In genomic region chr2:49583311-49583710, GRCm38 (mm10) we compare ENCODE assay signal across 36 mouse cellular contexts. TPM values are rescaled to one million over a fixed set of nuclear protein-coding genes. Genes with fewer than 3 reads are reported as not detected.
"Had no signal": no experiment of that assay in that cellular context is flagged by ENCODE, and none has a peak within 500 bp of the region (broad histone marks: within the 10 kb centered on the region; RNA-seq: fewer than 3 reads in every experiment).

No protein-coding gene starts in this region.

- H3K9ac ChIP-seq: limb, embryonic 12.5 days; limb, embryonic 13.5 days; limb, embryonic 15.5 days; liver, embryonic 12.5 days; liver, embryonic 13.5 days; liver, embryonic 14.5 days; liver, embryonic 15.5 days; liver, postnatal 0 days; lung, embryonic 14.5 days; lung, embryonic 15.5 days; midbrain, embryonic 12.5 days; midbrain, embryonic 13.5 days; midbrain, embryonic 15.5 days; neural tube, embryonic 12.5 days; neural tube, embryonic 13.5 days had no signal

- H3K4me3 ChIP-seq: limb, embryonic 10.5 days; limb, embryonic 12.5 days; limb, embryonic 13.5 days; limb, embryonic 15.5 days; liver, embryonic 12.5 days; liver, embryonic 13.5 days; liver, embryonic 15.5 days; lung, embryonic 15.5 days; megakaryocyte, embryonic 14.5 days; midbrain, embryonic 10.5 days; midbrain, embryonic 12.5 days; midbrain, embryonic 13.5 days; midbrain, embryonic 15.5 days; myocyte; neural tube, embryonic 12.5 days; neural tube, embryonic 13.5 days had no signal

- H3K4me1 ChIP-seq: limb, embryonic 12.5 days; limb, embryonic 13.5 days; limb, embryonic 15.5 days; liver, embryonic 12.5 days; liver, embryonic 13.5 days; liver, embryonic 15.5 days; lung, embryonic 15.5 days; megakaryocyte, embryonic 14.5 days; midbrain, embryonic 10.5 days; midbrain, embryonic 12.5 days; midbrain, embryonic 13.5 days; midbrain, embryonic 15.5 days; neural tube, embryonic 12.5 days; neural tube, embryonic 13.5 days had no signal

- H3K36me3 ChIP-seq: limb, embryonic 10.5 days; limb, embryonic 12.5 days; limb, embryonic 13.5 days; limb, embryonic 15.5 days; liver, embryonic 12.5 days; liver, embryonic 13.5 days; liver, embryonic 15.5 days; lung, embryonic 15.5 days; midbrain, embryonic 10.5 days; midbrain, embryonic 12.5 days; midbrain, embryonic 13.5 days; midbrain, embryonic 15.5 days; neural tube, embryonic 12.5 days; neural tube, embryonic 13.5 days had no signal

- H3K9me3 ChIP-seq: limb, embryonic 10.5 days; limb, embryonic 12.5 days; limb, embryonic 13.5 days; limb, embryonic 15.5 days; liver, embryonic 12.5 days; liver, embryonic 13.5 days; liver, embryonic 15.5 days; lung, embryonic 15.5 days; midbrain, embryonic 10.5 days; midbrain, embryonic 12.5 days; midbrain, embryonic 13.5 days; midbrain, embryonic 15.5 days; neural tube, embryonic 12.5 days; neural tube, embryonic 13.5 days had no signal

- DNase-seq: left cerebral cortex, postnatal 4 days; liver; liver, embryonic 13.5 days; liver, postnatal 0 days; lung, adult 18-20 months; lung, adult 2 months; lung, embryonic 14.5 days; lung, postnatal 10 days; lung, postnatal 14 days; lung, postnatal 36 days; lung, postnatal 4 days; midbrain, embryonic 14.5 days had no signal

- H3K4me2 ChIP-seq: limb, embryonic 12.5 days; limb, embryonic 13.5 days; limb, embryonic 15.5 days; liver, embryonic 11.5 days; liver, embryonic 12.5 days; liver, embryonic 13.5 days; liver, embryonic 15.5 days; lung, embryonic 14.5 days; lung, embryonic 15.5 days; midbrain, embryonic 11.5 days; midbrain, embryonic 12.5 days; midbrain, embryonic 13.5 days; midbrain, embryonic 15.5 days; neural tube, embryonic 12.5 days; neural tube, embryonic 13.5 days had no signal

- H3K27ac ChIP-seq: limb, embryonic 10.5 days; limb, embryonic 12.5 days; limb, embryonic 13.5 days; limb, embryonic 15.5 days; liver, embryonic 12.5 days; liver, embryonic 13.5 days; liver, embryonic 14.5 days; liver, embryonic 15.5 days; lung, embryonic 15.5 days; macrophage; midbrain, embryonic 10.5 days; midbrain, embryonic 12.5 days; midbrain, embryonic 13.5 days; midbrain, embryonic 15.5 days; neural tube, embryonic 12.5 days; neural tube, embryonic 13.5 days had no signal

- H3K27me3 ChIP-seq: limb, embryonic 12.5 days; limb, embryonic 13.5 days; limb, embryonic 15.5 days; liver, embryonic 12.5 days; liver, embryonic 13.5 days; liver, embryonic 15.5 days; lung, embryonic 15.5 days; midbrain, embryonic 12.5 days; midbrain, embryonic 13.5 days; midbrain, embryonic 15.5 days; neural tube, embryonic 12.5 days; neural tube, embryonic 13.5 days had no signal

- ATAC-seq: liver, embryonic 12.5 days; liver, postnatal 0 days; lung, postnatal 0 days; midbrain, embryonic 13.5 days; midbrain, embryonic 15.5 days; midbrain, embryonic 16.5 days had no signal

RNA-seq across cellular contexts. Expression of gene Kif5c, which starts 35.8 kb away (rescaled TPM):
- total RNA-seq: megakaryocyte progenitor cell, adult 5-6 weeks; monocyte, adult 5-6 weeks had no signal
- polyA plus RNA-seq: liver, adult 2 months had no signal
